Mouse (Mus musculus): Measurements from ENCODE around the gene Grhpr. TPM values are rescaled to one million over a fixed set of nuclear protein-coding genes. Genes with fewer than 3 reads are reported as not detected.

Gene Grhpr
- polyA plus RNA-seq, 1 experiment from 2014 or later: 124 TPM

- Histone ChIP-seq H3K4me2 (replicated peaks; ENCODE audit: low read depth, low read length) (no peak overlapping the region), H3K9ac (replicated peaks; ENCODE audit: low read length) (no peak overlapping the region), H3K9me3 (ENCODE audit: low read length) (no peaks in the 10 kb centered on the region)
Observed at GRCm38 (mm10) chr4:44970612-44971110, 10.5 kb upstream of the Grhpr start.

GRCm38 (mm10) chr4:44973450-44973849 lies 7.7 kb upstream of the Grhpr start:
- Histone ChIP-seq H3K4me3 (ENCODE audit: low read length) (peak overlapping the region; percentile 19), H3K36me3 (ENCODE audit: insufficient read depth, low read length) (no peaks in the 10 kb centered on the region), H3K9ac (replicated peaks; ENCODE audit: low read length) (peak overlapping the region; percentile 36; the same call in 1 of the 2 replicates), H3K27me3 (ENCODE audit: insufficient read depth, low read length) (no peaks in the 10 kb centered on the region), H3K27ac (ENCODE audit: low read length) (no peak overlapping the region; the same call in 1 of the 2 replicates), H3K4me2 (replicated peaks; ENCODE audit: low read depth, low read length) (peak overlapping the region; percentile 46), H3K9me3 (ENCODE audit: low read length) (no peaks in the 10 kb centered on the region), H3K4me1 (ENCODE audit: insufficient read depth, low read length) (peaks cover 8% of the 10 kb centered on the region)
- 19% methylated on average over 9 of the region's 9 CpGs for whole genome bisulfite sequencing
- ATAC-seq (ENCODE audit: low FRiP score, low TSS enrichment): peak; percentile 52

More at GRCm38 (mm10) chr4:44970612-44971110, 10.5 kb upstream of the Grhpr start:
- Histone ChIP-seq H3K27ac (ENCODE audit: low read length) (no peak overlapping the region), H3K4me1 (ENCODE audit: insufficient read depth, low read length) (peaks cover 8% of the 10 kb centered on the region), H3K27me3 (ENCODE audit: insufficient read depth, low read length) (no peaks in the 10 kb centered on the region), H3K36me3 (ENCODE audit: insufficient read depth, low read length) (no peaks in the 10 kb centered on the region), H3K4me3 (ENCODE audit: low read length) (no peak overlapping the region)
- ATAC-seq (ENCODE audit: low FRiP score, low TSS enrichment): no peak
- 22% methylated on average over 10 of the region's 10 CpGs for WGBS

- WGBS: 42% methylated on average over 14 of the region's 14 CpGs
- Histone ChIP-seq H3K9ac (replicated peaks; ENCODE audit: low read length) (peak overlapping the region; percentile 36; the same call in 1 of the 2 replicates), H3K27ac (ENCODE audit: low read length) (no peak overlapping the region; the same call in 1 of the 2 replicates), H3K27me3 (ENCODE audit: insufficient read depth, low read length) (no peaks in the 10 kb centered on the region), H3K4me1 (ENCODE audit: insufficient read depth, low read length) (peaks cover 8% of the 10 kb centered on the region), H3K9me3 (ENCODE audit: low read length) (no peaks in the 10 kb centered on the region), H3K4me3 (ENCODE audit: low read length) (peak overlapping the region; percentile 19), H3K4me2 (replicated peaks; ENCODE audit: low read depth, low read length) (peak overlapping the region; percentile 46), H3K36me3 (ENCODE audit: insufficient read depth, low read length) (no peaks in the 10 kb centered on the region)
- ATAC-seq (ENCODE audit: low FRiP score, low TSS enrichment): peak; percentile 44; the same call in 1 of the 2 replicates
Observed at GRCm38 (mm10) chr4:44973871-44974270, 7.3 kb upstream of the Grhpr start.

- Histone ChIP-seq H3K27ac (ENCODE audit: low read length) (no peak overlapping the region), H3K9ac (replicated peaks; ENCODE audit: low read length) (no peak overlapping the region), H3K4me2 (replicated peaks; ENCODE audit: low read depth, low read length) (no peak overlapping the region), H3K36me3 (ENCODE audit: insufficient read depth, low read length) (no peaks in the 10 kb centered on the region), H3K9me3 (ENCODE audit: low read length) (no peaks in the 10 kb centered on the region), H3K4me1 (ENCODE audit: insufficient read depth, low read length) (peaks cover 8% of the 10 kb centered on the region), H3K27me3 (ENCODE audit: insufficient read depth, low read length) (no peaks in the 10 kb centered on the region), H3K4me3 (ENCODE audit: low read length) (no peak overlapping the region)
- no peak for ATAC-seq (ENCODE audit: low FRiP score, low TSS enrichment)
- WGBS: 69% methylated on average over 8 of the region's 8 CpGs
Observed at GRCm38 (mm10) chr4:44974331-44974730, 6.9 kb upstream of the Grhpr start.

- WGBS: 69% methylated on average over 6 of the region's 6 CpGs
- H3K9me3 ChIP-seq (ENCODE audit: low read length): no peaks in the 10 kb centered on the region
- no peak for ATAC-seq (ENCODE audit: low FRiP score, low TSS enrichment)
Observed at GRCm38 (mm10) chr4:44976026-44976615, 5.1 kb upstream of the Grhpr start.

GRCm38 (mm10) chr4:44976921-44977710 lies 4.1 kb upstream of the Grhpr start:
- Histone ChIP-seq H3K4me2 (replicated peaks; ENCODE audit: low read depth, low read length) (no peak overlapping the region), H3K4me1 (ENCODE audit: insufficient read depth, low read length) (peaks cover 29% of the 10 kb centered on the region), H3K27ac (ENCODE audit: low read length) (no peak overlapping the region), H3K27me3 (ENCODE audit: insufficient read depth, low read length) (no peaks in the 10 kb centered on the region), H3K36me3 (ENCODE audit: insufficient read depth, low read length) (no peaks in the 10 kb centered on the region), H3K4me3 (ENCODE audit: low read length) (no peak overlapping the region), H3K9ac (replicated peaks; ENCODE audit: low read length) (no peak overlapping the region), H3K9me3 (ENCODE audit: low read length) (no peaks in the 10 kb centered on the region)
- no peak for ATAC-seq (ENCODE audit: low FRiP score, low TSS enrichment)
- WGBS: 83% methylated on average over 10 of the region's 10 CpGs

More at GRCm38 (mm10) chr4:44976026-44976615, 5.1 kb upstream of the Grhpr start:
- H3K4me2 ChIP-seq (replicated peaks; ENCODE audit: low read depth, low read length): no peak overlapping the region
- no peaks in the 10 kb centered on the region for H3K36me3 ChIP-seq (ENCODE audit: insufficient read depth, low read length)
- H3K27me3 ChIP-seq (ENCODE audit: insufficient read depth, low read length): no peaks in the 10 kb centered on the region
- peaks cover 24% of the 10 kb centered on the region for H3K4me1 ChIP-seq (ENCODE audit: insufficient read depth, low read length)
- H3K9ac ChIP-seq (replicated peaks; ENCODE audit: low read length): no peak overlapping the region
- no peak overlapping the region for H3K27ac ChIP-seq (ENCODE audit: low read length)
- no peak overlapping the region for H3K4me3 ChIP-seq (ENCODE audit: low read length)

- no peak overlapping the region for H3K4me2 ChIP-seq (replicated peaks; ENCODE audit: low read depth, low read length)
- H3K9me3 ChIP-seq (ENCODE audit: low read length): no peaks in the 10 kb centered on the region
- no peak overlapping the region for H3K9ac ChIP-seq (replicated peaks; ENCODE audit: low read length)
- ATAC-seq (ENCODE audit: low FRiP score, low TSS enrichment): no peak
- WGBS: 59% methylated on average over 5 of the region's 5 CpGs
- no peaks in the 10 kb centered on the region for H3K27me3 ChIP-seq (ENCODE audit: insufficient read depth, low read length)
- no peak overlapping the region for H3K4me3 ChIP-seq (ENCODE audit: low read length)
- H3K36me3 ChIP-seq (ENCODE audit: insufficient read depth, low read length): no peaks in the 10 kb centered on the region
- H3K4me1 ChIP-seq (ENCODE audit: insufficient read depth, low read length): peaks cover 40% of the 10 kb centered on the region
- H3K27ac ChIP-seq (ENCODE audit: low read length): no peak overlapping the region
Observed at GRCm38 (mm10) chr4:44978175-44978574, 3.0 kb upstream of the Grhpr start.

- no peak overlapping the region for H3K4me2 ChIP-seq (replicated peaks; ENCODE audit: low read depth, low read length)
- H3K36me3 ChIP-seq (ENCODE audit: insufficient read depth, low read length): peaks cover 5% of the 10 kb centered on the region; the same call in 1 of the 2 replicates
- peak overlapping the region; percentile 63 for H3K27ac ChIP-seq (ENCODE audit: low read length)
- peak; percentile 22; the same call in 1 of the 2 replicates for ATAC-seq (ENCODE audit: low FRiP score, low TSS enrichment)
- peaks cover 33% of the 10 kb centered on the region for H3K4me1 ChIP-seq (ENCODE audit: insufficient read depth, low read length)
- no peak overlapping the region for H3K4me3 ChIP-seq (ENCODE audit: low read length)
- no peaks in the 10 kb centered on the region for H3K9me3 ChIP-seq (ENCODE audit: low read length)
- H3K27me3 ChIP-seq (ENCODE audit: insufficient read depth, low read length): no peaks in the 10 kb centered on the region
- H3K9ac ChIP-seq (replicated peaks; ENCODE audit: low read length): no peak overlapping the region
- WGBS: 31% methylated on average over 7 of the region's 7 CpGs
Observed at GRCm38 (mm10) chr4:44979794-44980338, 1.3 kb upstream of the Grhpr start.

- 25% methylated on average over 5 of the region's 5 CpGs for WGBS
- no peaks in the 10 kb centered on the region for H3K9me3 ChIP-seq (ENCODE audit: low read length)
- peaks cover 12% of the 10 kb centered on the region; the same call in 1 of the 2 replicates for H3K36me3 ChIP-seq (ENCODE audit: insufficient read depth, low read length)
- peak overlapping the region; percentile 88 for H3K27ac ChIP-seq (ENCODE audit: low read length)
- peak overlapping the region; percentile 85 for H3K4me2 ChIP-seq (replicated peaks; ENCODE audit: low read depth, low read length)
- ATAC-seq (ENCODE audit: low FRiP score, low TSS enrichment): no peak
- H3K9ac ChIP-seq (replicated peaks; ENCODE audit: low read length): peak overlapping the region; percentile 84
- H3K4me1 ChIP-seq (ENCODE audit: insufficient read depth, low read length): peaks cover 33% of the 10 kb centered on the region
- peak overlapping the region; percentile 69 for H3K4me3 ChIP-seq (ENCODE audit: low read length)
- no peaks in the 10 kb centered on the region for H3K27me3 ChIP-seq (ENCODE audit: insufficient read depth, low read length)
Observed at GRCm38 (mm10) chr4:44981974-44982287, 736 bp downstream of the Grhpr start.
